Mouse (Mus musculus): Measurements from ENCODE around the gene Inpp5k. TPM values are rescaled to one million over a fixed set of nuclear protein-coding genes. Genes with fewer than 3 reads are reported as not detected.

The Inpp5k gene
- polyA plus RNA-seq, 3 experiments from 2014 or later = 110 to 156 (median 133) TPM

DNA sequence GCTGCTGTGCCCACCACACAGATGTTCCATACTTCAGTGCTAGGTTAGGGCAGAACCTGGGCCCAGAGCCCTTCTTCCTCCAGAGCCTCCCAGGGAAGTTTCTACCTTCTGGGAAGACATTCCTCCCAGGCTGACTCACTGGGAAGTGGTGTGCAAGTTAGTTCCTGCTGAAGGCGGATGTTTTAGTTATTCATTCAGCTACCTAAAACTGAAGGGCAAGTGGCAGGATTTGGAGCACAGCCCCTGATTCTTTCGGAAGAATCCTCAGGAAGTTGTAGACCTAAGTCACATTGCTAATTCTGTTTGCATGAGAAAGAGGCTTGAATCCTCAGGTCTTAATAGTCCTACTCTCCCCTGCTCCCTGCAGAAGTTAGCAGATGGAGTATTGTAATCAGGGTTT, 9.4 kb upstream of the Inpp5k start:
- ATAC-seq = no peak

DNA sequence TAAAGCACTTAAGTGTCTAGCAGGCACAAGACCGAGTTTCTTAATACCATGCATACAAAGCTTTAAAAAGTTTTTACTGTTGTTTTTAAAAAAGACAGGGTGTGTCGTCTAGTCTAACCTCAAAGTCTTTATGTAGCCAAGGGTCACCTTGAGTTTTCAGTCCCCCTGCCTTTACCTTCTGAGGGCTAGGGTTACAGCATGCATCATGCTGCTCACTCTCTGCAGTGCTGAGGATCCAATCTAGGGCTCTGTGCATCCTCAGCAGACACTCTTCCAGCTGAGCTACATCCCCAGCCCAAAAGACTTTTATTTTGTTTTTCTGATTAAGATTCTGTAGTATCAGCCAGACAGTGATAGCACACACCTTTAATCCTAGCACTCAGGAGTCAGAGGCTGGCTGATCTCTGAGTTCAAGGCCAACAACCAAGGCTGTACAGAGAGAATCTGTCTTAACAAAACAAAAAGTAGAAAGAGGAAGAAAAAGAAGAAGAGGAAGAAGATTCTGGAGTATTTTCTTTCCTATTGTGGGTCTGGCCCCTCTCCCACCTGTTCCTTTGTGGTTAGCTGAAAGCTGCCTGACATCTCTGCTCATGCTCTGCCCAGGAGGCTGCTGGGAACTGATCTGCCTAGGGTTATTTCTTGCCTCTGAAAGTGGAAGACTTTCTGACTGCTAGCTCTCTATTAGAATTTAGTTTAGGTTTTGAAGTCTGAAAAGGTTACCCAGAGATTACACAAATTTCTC, 8.0 kb upstream of the Inpp5k start:
- no peak for ATAC-seq

DNA sequence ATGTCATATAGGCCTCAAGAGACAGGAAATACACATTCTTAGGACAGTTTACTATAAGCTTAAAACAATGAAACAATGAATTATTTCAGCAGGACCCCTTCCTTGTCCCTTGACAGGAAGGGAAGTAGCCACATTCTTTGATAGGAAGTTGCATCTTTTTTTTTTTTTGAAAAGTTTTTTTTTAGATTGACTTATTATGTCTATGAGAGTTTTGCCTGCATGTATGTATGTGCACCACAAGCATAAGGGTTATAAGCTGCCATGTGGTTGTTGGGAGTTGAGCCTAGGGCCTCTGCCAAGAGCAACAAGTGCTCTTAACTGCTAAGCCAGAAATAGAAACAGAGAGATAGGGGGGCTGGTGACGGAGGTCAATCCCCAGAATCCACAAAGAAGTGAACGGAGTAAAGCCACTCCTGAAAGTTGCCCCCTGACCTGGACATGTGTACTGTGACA, 6.7 kb upstream of the Inpp5k start:
- ATAC-seq = no peak

DNA sequence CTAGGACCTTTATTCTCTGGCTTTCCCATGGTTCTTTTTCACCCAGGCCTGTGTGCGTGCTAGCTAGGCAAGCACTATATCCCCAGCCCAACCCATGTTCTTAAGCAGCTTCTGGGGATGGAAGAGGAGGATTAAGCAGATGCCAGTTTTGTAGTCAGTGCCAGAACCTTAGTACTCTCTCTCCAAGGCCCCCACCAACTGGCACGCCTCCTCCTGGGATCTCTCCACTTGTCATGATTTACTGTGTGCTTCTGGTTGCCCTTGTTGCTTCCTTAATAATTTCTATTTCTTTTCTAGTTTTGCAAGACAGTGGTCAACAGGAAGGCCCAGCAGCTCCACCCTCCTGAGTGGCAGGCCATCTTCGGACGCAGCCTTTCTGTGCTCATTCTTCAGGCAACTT, 5.0 kb upstream of the Inpp5k start:
- no peak for ATAC-seq

DNA sequence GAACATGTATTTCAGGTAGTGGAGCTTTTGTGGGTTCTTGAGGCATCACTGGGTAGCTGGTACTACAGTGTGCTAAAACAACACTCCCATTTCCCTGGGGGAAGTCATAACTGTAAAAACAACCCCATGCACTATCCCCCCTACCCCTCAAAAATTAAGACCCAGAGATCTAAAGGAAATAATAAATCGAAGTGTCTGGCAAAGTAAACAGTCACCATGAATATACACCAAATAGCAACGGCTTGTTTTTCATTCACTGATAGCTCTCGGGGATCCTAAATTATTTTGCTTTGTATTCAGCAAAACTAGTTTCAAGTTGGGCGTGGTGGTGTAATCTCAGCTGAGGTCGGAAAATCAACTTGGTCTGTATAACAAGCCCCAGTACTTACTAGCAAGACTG, 690 bp upstream of the Inpp5k start:
- ATAC-seq = no peak

DNA sequence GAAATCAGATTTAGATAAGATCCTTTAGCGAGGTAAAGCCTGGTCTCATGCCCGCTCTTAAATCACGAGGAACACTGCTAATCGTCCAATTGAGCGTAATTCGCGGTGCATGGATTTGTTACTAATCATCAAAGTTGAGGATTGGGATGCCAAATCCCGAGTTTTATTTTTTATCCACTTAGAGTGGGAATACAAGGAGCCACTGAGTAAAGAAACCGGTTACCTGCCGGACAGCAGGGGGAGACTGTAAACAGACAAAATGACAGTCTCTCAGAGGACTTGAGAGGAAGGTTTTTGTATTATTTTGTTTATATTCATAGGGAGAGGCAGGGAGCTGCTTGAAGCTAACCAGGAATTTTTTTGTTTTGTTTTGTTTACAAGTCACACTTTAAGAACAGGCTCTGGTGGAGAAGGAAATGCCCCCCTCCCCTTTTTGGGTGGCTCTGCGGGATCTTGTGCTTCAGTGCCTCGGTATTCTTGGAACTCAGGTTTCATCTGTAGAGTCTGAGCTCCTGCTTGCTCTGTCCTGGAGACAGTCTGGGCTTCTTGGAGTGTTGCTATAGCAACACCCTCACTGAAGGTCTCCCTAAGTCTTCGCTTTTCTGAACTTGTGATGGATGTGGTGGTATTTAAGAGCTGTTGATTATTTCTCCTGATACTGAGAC, 905 bp downstream of the Inpp5k start:
- ATAC-seq = no peak

DNA sequence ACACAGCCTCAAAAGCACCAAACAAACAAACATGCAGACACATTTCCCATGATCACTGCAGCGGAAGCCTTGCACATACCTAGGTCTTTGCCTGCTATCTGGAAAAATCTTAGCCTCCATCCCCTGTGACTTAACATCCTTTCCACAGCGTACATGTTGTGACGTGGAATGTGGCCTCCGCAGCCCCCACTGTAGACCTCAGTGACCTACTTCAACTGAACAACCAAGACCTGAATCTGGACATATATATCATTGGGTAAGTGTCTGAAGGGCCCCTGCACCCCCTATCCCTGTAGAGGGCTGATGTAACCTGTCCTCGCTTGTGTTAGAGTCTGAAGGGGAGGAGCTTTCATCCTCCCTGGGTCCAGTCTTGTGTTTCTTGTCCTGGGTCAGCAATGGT, 2.1 kb downstream of the Inpp5k start:
- no peak for ATAC-seq

DNA sequence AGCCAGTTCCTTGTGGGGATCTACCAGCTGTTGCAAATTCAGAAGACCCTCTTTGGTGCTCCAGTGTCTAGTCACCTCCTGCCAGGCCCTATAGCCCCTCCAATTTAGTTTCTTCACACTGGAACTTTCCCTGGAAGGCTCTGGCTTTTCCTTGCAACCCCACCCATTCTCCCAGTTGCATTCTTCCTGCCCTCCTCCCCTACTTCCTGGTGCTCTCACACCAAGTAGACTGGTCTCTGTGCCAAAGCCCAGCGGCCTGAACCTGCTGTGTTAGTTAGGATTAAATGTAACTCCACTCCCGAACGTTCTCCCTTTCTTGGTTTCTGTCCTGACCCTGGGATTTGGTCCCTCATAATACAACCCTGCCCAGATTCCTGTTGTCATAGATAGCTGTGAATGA, 4.0 kb downstream of the Inpp5k start:
- ATAC-seq = no peak

DNA sequence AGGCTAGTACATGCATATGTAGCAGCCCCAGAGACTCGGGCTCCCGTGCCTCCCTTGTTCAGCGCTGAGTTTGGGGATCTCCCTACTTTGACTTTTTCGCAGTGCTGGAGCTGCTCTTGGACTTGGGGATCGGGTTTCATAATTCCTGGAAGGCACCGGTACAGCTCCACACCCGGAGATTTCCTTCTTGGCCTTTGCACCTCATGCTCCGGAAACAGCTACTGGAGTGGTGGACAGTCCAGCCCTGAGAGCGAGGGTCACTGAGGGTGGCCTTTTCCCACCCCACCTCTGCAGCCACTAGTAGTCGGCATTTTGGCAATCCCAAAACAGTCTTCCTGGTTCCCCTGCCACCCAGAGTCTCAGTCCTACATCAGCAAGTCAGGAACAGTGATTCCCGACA, 4.5 kb downstream of the Inpp5k start:
- no peak for ATAC-seq

DNA sequence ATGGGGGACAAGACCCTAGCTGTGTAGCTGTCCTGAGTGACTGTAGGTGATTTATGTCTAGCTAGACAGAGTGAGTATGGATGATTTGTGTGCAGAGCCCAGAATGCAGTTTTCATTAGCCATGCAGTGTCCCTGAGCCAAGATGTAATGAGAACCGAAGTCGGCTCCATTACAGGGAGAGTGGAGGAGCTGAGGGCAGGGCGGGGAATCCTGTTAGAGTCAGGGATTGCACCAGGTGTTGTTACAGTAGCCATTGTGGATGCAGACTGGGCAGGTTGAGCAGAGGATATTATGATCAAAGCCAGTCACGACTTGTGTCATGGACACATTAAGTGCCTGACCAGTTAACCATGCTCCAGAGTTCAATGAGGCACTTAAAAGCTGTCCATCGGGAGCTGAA, 12.5 kb downstream of the Inpp5k start:
- no peak for ATAC-seq

DNA sequence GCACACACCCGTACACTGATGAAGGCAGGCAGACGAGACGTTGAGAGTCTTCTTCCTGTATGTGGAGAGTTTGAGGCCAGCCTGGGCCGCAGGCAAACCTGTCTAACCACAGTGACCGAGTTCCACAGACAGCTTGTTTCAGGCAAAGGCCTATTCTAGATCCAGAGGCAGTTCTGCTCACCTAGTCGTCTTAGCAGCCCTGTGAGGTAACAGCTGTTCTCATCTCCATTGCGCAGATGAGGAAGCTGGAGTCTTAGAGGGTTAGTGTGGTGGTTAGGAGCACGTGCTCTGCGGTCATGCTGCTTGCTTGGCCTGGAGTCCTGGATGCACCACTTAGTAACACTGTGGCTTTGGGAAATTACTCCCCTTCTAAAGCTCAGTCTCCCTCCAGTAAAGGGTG, 13.9 kb downstream of the Inpp5k start:
- ATAC-seq = no peak

DNA sequence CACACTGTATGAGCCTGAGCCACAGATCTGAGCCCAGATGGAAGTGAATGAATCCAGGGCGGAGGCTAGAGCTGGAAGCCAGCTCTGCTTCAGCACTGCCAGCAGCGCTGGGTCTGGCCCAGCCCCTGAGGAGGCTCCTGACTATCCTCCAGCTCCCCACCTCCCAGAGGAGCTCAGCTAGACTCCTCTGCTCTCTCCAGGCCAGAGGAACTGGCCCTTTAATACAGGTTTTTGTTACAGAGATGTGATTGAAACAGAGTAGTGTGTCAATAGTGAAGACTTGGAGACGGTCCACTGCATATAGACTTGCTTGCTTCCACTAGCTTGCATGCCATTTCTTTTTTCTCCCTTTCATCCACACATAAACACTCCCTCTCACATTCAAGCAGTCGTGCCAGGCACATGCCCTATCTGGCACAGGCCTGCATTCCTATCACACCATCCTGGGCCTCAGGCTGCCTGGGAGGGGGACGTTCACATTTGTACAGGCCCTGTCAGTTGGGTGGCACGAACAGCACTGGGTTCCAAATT, 17.0 kb downstream of the Inpp5k start:
- no peak for ATAC-seq

DNA sequence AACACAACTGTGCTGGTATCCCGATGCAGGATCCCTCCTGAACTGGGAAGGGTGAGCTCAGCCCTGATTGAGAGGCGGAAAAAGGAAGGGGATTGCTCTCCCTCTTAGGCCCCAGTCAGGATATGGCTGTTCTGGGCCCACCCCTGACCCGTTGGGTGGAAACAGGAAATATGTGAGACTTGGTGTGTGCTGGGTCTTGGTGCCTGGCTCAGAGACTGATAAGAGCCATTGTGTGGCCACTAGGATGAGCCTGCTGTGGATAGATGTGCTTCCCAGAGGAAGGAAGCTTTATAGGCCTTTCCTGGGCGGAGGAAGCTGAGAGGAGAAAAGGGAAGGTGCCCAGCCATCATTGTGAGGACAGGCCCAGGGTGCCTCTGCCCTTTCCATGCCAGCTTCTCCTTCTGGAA, 18.4 kb downstream of the Inpp5k start:
- no peak for ATAC-seq

DNA sequence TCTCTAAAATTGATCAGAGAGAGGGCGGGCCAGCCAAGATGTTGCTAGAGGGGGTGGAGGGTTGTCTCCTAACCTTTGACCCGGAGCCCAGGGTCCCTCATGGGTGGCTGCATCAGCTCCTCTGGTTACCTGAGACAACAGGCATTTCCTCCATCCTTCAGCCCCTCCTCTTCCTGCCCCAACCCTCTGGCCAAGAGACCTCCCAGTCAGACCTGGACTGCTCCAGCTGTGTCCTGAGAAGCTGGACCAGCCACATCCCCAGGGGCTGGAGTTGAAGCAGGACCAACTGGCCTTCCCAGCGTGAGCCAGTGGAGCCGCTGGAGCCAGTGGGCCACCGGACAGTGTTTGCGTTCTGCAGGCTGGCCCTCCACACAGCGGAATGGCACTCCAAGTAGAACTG, 19.5 kb downstream of the Inpp5k start, which contains the start of gene Myo1c:
Myo1c (plus strand) TSS at position 194 of the 400 bp plus-strand sequence.
- no peak for ATAC-seq

DNA sequence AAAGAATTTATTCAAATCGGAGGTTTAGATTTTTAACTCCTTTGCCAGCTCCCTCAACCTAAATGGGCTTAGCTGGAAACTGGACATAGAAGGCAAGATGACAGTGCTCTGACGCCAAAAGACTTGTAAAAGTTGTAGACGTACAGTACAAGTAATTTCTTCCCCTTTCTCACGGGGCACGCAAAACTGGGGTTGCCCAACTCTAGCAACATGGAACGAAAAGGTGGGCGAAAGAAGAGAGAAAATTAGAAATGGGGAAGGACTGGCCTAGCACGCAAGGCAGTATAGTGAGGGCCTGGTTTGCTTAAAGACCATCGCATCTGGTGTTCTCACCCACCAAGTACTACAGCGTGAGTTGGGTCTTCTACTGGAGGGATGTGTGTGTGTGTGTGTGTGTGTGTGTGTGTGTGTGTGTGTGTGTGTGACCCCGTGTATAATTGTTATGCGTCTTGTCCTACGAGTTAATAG, 20.2 kb downstream of the Inpp5k start:
- no peak for ATAC-seq

DNA sequence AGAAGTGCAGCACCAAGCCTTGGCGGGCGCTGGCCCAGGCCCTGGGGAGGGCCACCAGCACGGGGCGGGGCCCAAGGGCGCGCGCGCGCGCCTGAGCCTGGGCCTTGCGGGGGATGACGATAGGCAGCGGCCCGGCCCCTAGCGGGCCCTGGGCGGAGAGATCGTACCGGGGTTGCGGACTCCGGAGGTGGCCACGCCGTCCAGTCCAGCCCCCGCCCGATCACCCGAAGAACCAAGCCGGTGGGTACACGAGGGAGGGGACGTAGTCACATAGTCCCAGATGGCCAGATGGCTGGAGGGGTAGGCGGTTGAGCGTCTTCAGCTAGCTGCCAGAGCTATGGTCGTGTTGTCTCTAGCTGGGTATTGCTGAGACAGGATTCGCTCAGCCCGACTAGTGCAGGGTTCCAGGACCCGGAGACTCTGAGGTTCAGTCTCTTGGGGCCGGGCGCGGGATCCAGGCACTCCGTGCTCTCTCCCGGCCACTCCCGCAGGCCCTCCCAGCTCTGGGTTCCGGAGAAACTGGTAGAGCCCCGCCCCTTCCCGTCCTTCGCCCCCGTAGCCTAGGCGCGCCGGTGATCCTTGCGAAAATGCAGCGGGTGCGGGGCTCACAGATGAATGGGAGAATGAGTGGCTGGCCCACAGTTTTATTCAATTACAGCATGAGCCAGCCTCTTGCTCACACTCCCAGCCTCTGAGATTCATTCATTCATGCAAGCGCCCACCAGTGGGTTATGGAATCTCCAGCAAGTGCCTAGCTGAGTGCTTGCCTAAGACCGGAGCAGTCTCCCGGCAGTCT, 20.8 kb downstream of the Inpp5k start:
- ATAC-seq = peak; percentile 59

DNA sequence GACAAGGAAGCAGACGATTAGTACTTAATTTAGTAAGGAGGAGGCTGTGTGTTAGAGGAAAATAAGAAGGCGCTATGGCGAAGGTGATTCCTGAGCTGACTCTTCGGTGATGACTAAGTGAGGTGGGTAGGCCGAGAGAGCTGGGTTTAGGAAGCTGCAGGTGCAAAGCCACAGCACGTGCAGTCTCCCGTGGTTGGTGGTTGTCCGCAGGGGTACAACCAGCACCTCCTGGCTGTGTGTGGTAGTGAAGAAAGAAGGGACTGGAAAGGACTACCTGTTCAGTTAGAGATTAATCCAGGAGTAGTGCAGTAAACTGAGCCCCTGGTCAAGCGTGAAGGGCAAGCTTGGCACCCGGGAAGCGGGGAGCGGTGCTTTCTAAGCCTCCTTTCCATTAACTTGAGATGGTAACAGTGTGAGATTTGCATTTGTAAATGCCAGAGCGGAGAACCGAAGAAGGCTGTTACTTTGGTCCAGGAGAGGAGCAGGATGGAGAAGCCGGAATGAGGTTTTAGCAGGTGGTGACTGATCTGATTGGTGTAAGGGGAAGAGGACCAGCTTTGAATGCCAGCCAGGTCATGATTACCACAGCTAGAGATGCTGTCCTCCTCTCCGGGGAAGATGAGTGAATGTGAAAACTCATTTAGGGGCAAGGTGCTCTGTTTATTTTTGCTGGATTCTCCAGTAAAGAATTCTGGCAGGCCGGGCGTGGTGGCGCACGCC, 21.6 kb downstream of the Inpp5k start:
- peak; percentile 11 for ATAC-seq

DNA sequence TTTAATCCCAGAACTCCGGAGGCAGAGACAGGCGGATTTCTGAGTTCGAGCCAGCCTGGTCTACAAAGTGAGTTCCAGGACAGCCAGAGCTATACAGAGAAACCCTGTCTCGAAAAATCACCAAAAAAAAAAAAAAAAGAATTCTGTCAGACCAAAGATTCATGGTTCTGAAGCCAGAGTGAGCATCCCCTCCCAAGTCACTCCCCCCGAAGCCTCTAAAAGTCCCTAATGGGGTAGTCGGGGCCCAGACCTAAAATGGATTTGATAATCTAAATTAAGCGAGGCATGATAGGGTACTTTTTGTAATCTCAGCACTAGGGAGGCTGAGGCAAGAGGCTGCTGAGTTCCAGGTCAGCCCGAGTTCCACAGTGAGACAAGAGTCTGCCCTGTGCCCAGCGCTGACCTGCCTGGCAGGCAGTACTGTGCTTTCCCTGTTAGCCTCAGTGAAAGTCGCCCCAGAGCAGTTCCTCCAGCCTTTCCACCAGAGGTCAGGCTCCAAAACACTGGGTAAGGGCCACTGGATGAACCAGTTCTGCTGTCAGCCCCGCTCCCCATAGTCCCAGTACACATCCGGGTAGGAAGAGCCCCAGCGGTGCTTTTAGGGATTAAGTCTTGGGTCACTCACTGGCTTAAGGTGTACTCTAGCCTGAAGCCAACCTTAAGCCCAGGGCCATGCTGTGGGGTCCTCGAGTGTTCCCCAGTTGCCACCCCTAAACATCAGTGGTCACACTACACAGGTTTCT, 22.3 kb downstream of the Inpp5k start:
- no peak for ATAC-seq

DNA sequence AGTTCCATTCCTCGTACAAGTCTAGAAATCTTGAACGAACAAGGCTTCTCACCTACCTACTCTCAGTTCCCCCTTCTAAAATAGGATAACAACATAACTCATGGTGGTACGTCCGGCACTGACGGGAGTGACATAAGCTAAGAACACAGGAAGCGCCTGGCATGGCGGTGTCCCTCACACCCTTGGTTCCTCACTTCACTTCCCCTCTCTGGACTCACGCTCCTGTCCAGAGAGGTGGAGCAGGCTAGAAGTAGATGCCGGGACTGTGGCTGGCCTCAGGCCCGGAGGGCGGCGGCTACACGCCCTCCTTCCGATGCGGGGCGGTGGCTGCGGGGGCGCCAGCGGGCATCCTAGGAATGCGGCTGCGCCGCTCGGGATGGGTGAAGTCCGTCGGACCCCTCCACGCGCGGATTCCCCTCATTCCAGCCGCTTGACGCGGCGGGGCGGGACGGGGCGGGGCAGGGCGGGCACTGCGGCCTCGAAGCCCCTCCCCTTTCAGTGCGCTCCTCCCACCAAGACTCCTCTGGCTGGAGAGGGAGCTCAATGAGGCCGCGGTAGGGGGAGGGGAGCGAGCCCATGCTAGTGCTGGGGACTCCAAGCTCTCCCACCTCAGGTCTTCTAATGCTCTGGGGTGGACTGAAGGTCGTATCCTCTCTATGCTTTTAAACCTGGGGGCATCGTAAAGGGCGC, 23.1 kb downstream of the Inpp5k start:
- peak; percentile 32 for ATAC-seq

DNA sequence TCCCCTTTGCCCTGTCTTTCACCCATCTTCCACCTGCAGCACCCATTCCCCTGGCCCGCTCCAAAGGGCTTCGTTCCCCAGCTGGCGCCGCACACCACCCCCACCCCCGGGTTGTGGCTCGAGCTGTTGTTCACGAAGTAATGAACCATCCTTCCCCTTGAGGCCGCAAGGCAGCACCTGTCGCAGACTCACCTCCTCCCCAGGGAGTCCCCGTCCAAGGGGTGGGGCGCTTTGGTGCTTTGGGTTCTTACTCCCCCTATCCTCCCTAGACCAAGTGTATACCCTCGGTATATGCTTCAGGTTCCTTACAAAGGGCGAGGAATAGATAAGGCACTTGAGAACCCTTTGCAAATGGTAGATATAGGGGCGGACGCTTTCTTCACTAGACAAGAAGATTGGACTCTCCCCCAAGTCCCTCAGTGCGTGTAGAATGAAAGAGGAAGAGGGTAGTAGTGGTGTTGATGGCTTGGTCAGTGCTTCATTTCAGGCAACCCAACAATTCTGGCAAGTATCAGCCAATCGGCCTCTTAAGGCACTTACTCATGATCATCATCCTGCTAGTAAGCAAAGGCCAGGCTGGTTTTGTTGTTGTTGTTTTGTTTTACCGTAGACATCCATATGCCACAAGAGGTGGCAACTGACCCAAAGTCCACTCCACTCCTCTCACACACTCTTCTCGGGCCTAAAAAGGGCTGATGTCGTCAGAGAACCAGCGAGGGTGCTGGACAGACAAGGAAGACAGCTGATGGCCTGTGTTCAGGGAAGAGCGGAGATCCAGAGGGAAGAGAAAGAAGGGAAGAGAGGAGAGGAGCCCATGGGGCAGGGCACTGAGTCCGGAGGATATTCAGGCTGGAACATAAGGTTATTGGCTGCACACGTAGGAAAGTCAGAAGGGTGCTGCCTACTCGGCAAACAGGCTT, 23.9 kb downstream of the Inpp5k start:
- ATAC-seq = peak; percentile 32

All from inflammation-experienced regulatory T-cells, adult 6 months (primary cell).